Mouse (Mus musculus): Measurements from ENCODE around the gene Clec16a.

DNA sequence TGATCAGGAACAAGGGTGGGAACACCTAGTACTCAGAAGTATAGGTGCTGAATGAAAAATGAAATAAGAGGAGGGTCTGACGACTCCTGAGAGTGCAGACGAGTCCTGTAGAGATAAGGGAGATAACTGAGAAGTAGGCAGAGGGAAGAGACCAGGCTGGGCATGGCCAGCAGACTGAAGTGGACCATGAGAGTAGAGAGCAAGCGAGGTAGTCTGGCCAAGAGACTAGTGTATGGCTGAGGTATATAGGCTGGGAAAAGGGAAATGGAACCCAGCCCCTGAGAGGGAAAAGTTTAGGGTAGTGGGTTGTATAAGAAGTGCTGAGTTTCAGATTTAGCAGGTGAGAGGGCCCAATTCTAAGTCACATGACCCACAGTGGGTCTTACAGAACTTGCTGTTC, 84.2 kb downstream of the Clec16a start:
- TF ChIP-seq EP300 (IDR thresholded peaks at IDR 0.05; ENCODE audit: low read depth) (no peak), CTCF (IDR thresholded peaks at IDR 0.05; ENCODE audit: low read depth) (no peak)
